In genomic region chr2:128131503-128131902, GRCm38 (mm10) we compare ENCODE assay signal across 16 mouse cellular contexts.
"Had no signal": no experiment of that assay in that cellular context is flagged by ENCODE, and none has a peak within 500 bp of the region (broad histone marks: within the 10 kb centered on the region; RNA-seq: fewer than 3 reads in every experiment).

No protein-coding gene starts in this region.

- H3K27ac ChIP-seq: neural tube, embryonic 13.5 days; neural tube, embryonic 15.5 days; stomach, embryonic 15.5 days; stomach, postnatal 0 days had no signal

- H3K4me2 ChIP-seq: neural tube, embryonic 13.5 days; neural tube, embryonic 15.5 days; stomach, embryonic 15.5 days had no signal

- DNase-seq: retina, postnatal 1 day; right cerebral cortex, adult 18-20 months; right cerebral cortex, postnatal 14 days; right cerebral cortex, postnatal 25 days; right cerebral cortex, postnatal 4 days; spleen, adult 18-20 months; thymus, adult 18-20 months; thymus, adult 2 months; thymus, postnatal 14 days; thymus, postnatal 25 days; thymus, postnatal 36 days; thymus, postnatal 4 days had no signal

- H3K27me3 ChIP-seq: neural tube, embryonic 13.5 days; neural tube, embryonic 15.5 days; stomach, embryonic 15.5 days had no signal

- H3K9me3 ChIP-seq: neural tube, embryonic 13.5 days; neural tube, embryonic 15.5 days; stomach, embryonic 15.5 days had no signal

- H3K4me3 ChIP-seq: neural tube, embryonic 13.5 days; neural tube, embryonic 15.5 days; stomach, embryonic 15.5 days had no signal

- H3K9ac ChIP-seq: neural tube, embryonic 13.5 days; neural tube, embryonic 15.5 days; stomach, embryonic 15.5 days had no signal
